ENCODE assay signal across 14 mouse cellular contexts in genomic region chr9:47286930-47287722, GRCm38 (mm10).
DNase-seq lines count a peak whose midpoint lies in the region; ATAC-seq lines count a peak whose summit lies in the region.
"Had no signal": no experiment of that assay in that cellular context is flagged by ENCODE, and none has a peak within 500 bp of the region (broad histone marks: within the 10 kb centered on the region; RNA-seq: fewer than 3 reads in every experiment).

No protein-coding gene starts in this region.

- H3K4me2 ChIP-seq in liver, embryonic 12.5 days: no peak overlapping the region
- H3K4me2 ChIP-seq in embryonic facial prominence, embryonic 11.5 days (ENCODE audit: low read depth, low read length): no peak overlapping the region
- no peak overlapping the region for H3K4me2 ChIP-seq in stomach, embryonic 14.5 days (replicated peaks; ENCODE audit: low read depth, low read length)
- H3K4me2 ChIP-seq: heart, embryonic 15.5 days; hindbrain, embryonic 13.5 days had no signal

- H3K4me1 ChIP-seq in liver, embryonic 12.5 days: no peaks in the 10 kb centered on the region
- no peaks in the 10 kb centered on the region for H3K4me1 ChIP-seq in embryonic facial prominence, embryonic 11.5 days (ENCODE audit: control insufficient read depth, insufficient read depth, low read length)
- H3K4me1 ChIP-seq in stomach, embryonic 14.5 days (ENCODE audit: control insufficient read depth, insufficient read depth, low read length): peaks cover 3% of the 10 kb centered on the region; the same call in 1 of the 2 replicates
- H3K4me1 ChIP-seq: heart, embryonic 15.5 days had no signal

- no peaks in the 10 kb centered on the region for H3K36me3 ChIP-seq in liver, embryonic 12.5 days
- no peaks in the 10 kb centered on the region for H3K36me3 ChIP-seq in embryonic facial prominence, embryonic 11.5 days (replicated peaks; ENCODE audit: control insufficient read depth, insufficient read depth, low read depth, low read length)
- no peaks in the 10 kb centered on the region for H3K36me3 ChIP-seq in stomach, embryonic 14.5 days (ENCODE audit: control insufficient read depth, insufficient read depth, low read length)
- H3K36me3 ChIP-seq: heart, embryonic 15.5 days; hindbrain, embryonic 13.5 days had no signal

- ATAC-seq in liver, embryonic 12.5 days: no peak
- ATAC-seq in embryonic facial prominence, embryonic 11.5 days (replicated peaks; ENCODE audit: insufficient number of reproducible peaks, low FRiP score, low TSS enrichment, low read depth): 0 out of 2 replicates have a peak, but pooled peaks have one; percentile 56
- peak; percentile 30; the same call in 1 of the 2 replicates for ATAC-seq in stomach, embryonic 14.5 days (ENCODE audit: insufficient number of reproducible peaks, insufficient read depth, low FRiP score, low read depth)

- peak overlapping the region; percentile 45; the same call in 1 of the 2 replicates for H3K27ac ChIP-seq in liver, embryonic 12.5 days
- H3K27ac ChIP-seq in embryonic facial prominence, embryonic 11.5 days (replicated peaks; ENCODE audit: low read depth, low read length): no peak overlapping the region
- H3K27ac ChIP-seq in stomach, embryonic 14.5 days (ENCODE audit: low read length): peak overlapping the region; percentile 21; the same call in 1 of the 2 replicates
- H3K27ac ChIP-seq: heart, embryonic 15.5 days; hindbrain, embryonic 13.5 days had no signal

- no peak for DNase-seq in liver
- peak; percentile 85 for DNase-seq in embryonic facial prominence, embryonic 11.5 days (ENCODE audit: low spot score)
- peak; percentile 62 for DNase-seq in hindlimb bud, embryonic 11.5 days (ENCODE audit: extremely low spot score, low read depth, low spot score)
- DNase-seq in left cerebral cortex, adult 8-10 months (ENCODE audit: low spot score in 2 of 2): no peak
- no peak for DNase-seq in layer of hippocampus, adult 18-20 months (ENCODE audit: low spot score in 2 of 2)
- no peak for DNase-seq in cerebellum, adult 9-11 months
- DNase-seq: adrenal gland, adult 8-10 months; cerebellum, postnatal 36 days; kidney, adult 11 months had no signal

- 62% methylated on average over 9 of the region's 9 CpGs for WGBS in liver, embryonic 12.5 days (ENCODE audit: insufficient replicate concordance)
- WGBS in embryonic facial prominence, embryonic 11.5 days: 46% methylated on average over 9 of the region's 9 CpGs
- WGBS in stomach, embryonic 14.5 days: 56% methylated on average over 9 of the region's 9 CpGs

- no peaks in the 10 kb centered on the region for H3K27me3 ChIP-seq in liver, embryonic 12.5 days (replicated peaks)
- H3K27me3 ChIP-seq in embryonic facial prominence, embryonic 11.5 days (ENCODE audit: control insufficient read depth, insufficient read depth, low read length): no peaks in the 10 kb centered on the region
- no peaks in the 10 kb centered on the region for H3K27me3 ChIP-seq in stomach, embryonic 14.5 days (ENCODE audit: control insufficient read depth, insufficient read depth, low read length)
- H3K27me3 ChIP-seq: CH12.LX; hindbrain, embryonic 13.5 days had no signal

- no peak overlapping the region for H3K9ac ChIP-seq in liver, embryonic 12.5 days
- H3K9ac ChIP-seq in embryonic facial prominence, embryonic 11.5 days (replicated peaks; ENCODE audit: low read length): no peak overlapping the region
- H3K9ac ChIP-seq in stomach, embryonic 14.5 days (replicated peaks; ENCODE audit: low read depth, low read length): no peak overlapping the region
- H3K9ac ChIP-seq: heart, embryonic 15.5 days; hindbrain, embryonic 13.5 days had no signal

- H3K4me3 ChIP-seq in liver, embryonic 12.5 days: no peak overlapping the region
- no peak overlapping the region for H3K4me3 ChIP-seq in embryonic facial prominence, embryonic 11.5 days (ENCODE audit: low read depth, low read length)
- H3K4me3 ChIP-seq in stomach, embryonic 14.5 days (ENCODE audit: low read depth, low read length): no peak overlapping the region
- H3K4me3 ChIP-seq: heart, embryonic 15.5 days; hindbrain, embryonic 13.5 days had no signal

- no peaks in the 10 kb centered on the region for H3K9me3 ChIP-seq in liver, embryonic 12.5 days (replicated peaks)
- H3K9me3 ChIP-seq in embryonic facial prominence, embryonic 11.5 days (replicated peaks; ENCODE audit: control insufficient read depth, low read length): no peaks in the 10 kb centered on the region
- no peaks in the 10 kb centered on the region for H3K9me3 ChIP-seq in stomach, embryonic 14.5 days (ENCODE audit: control insufficient read depth, low read depth, low read length)
- H3K9me3 ChIP-seq: heart, embryonic 15.5 days; hindbrain, embryonic 13.5 days had no signal

Comparison
In these comparisons a context has a peak if more than half of its experiments do, and no peak if none do; other contexts are left out.
1. DNase-seq: peak in embryonic facial prominence, embryonic 11.5 days (single experiment) and hindlimb bud, embryonic 11.5 days (single experiment); none in liver (single experiment), left cerebral cortex, adult 8-10 months (0 of 2), layer of hippocampus, adult 18-20 months (0 of 2) and cerebellum, adult 9-11 months (single experiment).